Mouse (Mus musculus): Measurements from ENCODE around the gene Capn8. TPM values are rescaled to one million over a fixed set of nuclear protein-coding genes. Genes with fewer than 3 reads are reported as not detected.

Gene Capn8
- polyA plus RNA-seq, 2 experiments: 0.01 TPM; not detected in 1

GRCm38 (mm10) chr1:182645211-182645668 is 80.4 kb downstream of the Capn8 start:
- Histone ChIP-seq H3K36me3 (replicated peaks; ENCODE audit: control insufficient read depth, insufficient read depth, low read depth) (no peaks in the 10 kb centered on the region), H3K4me3 (ENCODE audit: insufficient read depth in 1 of 2, low read depth in 2 of 2, low read length in 2 of 2) (no peak overlapping the region), H3K9me3 (ENCODE audit: control insufficient read depth, low read length) (no peaks in the 10 kb centered on the region), H3K4me1 (replicated peaks; ENCODE audit: control insufficient read depth in 2 of 2, insufficient read depth in 2 of 2, low read length in 1 of 2) (no peaks in the 10 kb centered on the region), H3K4me2 (ENCODE audit: low read depth) (no peak overlapping the region), H3K27ac (no peak overlapping the region), H3K27me3 (ENCODE audit: control insufficient read depth, insufficient read depth, low read length) (no peaks in the 10 kb centered on the region), H3K9ac (replicated peaks) (no peak overlapping the region)
- no peak for DNase-seq (ENCODE audit: low read depth in 3 of 3, low spot score in 3 of 3)
- WGBS (ENCODE audit: insufficient replicate concordance): 66% methylated on average over 6 of the region's 6 CpGs
- no peak for ATAC-seq (ENCODE audit: insufficient read depth)
- TF ChIP-seq CTCF (IDR thresholded peaks at IDR 0.05; ENCODE audit: low read depth): no peak
- no peak for TF ChIP-seq EP300 (IDR thresholded peaks at IDR 0.05; ENCODE audit: low read depth)

- H3K9me3 ChIP-seq (ENCODE audit: control insufficient read depth, low read length): no peaks in the 10 kb centered on the region
- H3K4me2 ChIP-seq (ENCODE audit: low read depth): no peak overlapping the region
- ATAC-seq (ENCODE audit: insufficient read depth): no peak
- H3K27ac ChIP-seq: no peak overlapping the region
- no peak overlapping the region for H3K4me3 ChIP-seq (ENCODE audit: insufficient read depth in 1 of 2, low read depth in 2 of 2, low read length in 2 of 2)
- H3K36me3 ChIP-seq (replicated peaks; ENCODE audit: control insufficient read depth, insufficient read depth, low read depth): no peaks in the 10 kb centered on the region
- no peak for DNase-seq (ENCODE audit: low read depth in 3 of 3, low spot score in 3 of 3)
- no peak overlapping the region for H3K9ac ChIP-seq (replicated peaks)
- no peaks in the 10 kb centered on the region for H3K27me3 ChIP-seq (ENCODE audit: control insufficient read depth, insufficient read depth, low read length)
- WGBS (ENCODE audit: insufficient replicate concordance): 44% methylated on average over 3 of the region's 3 CpGs
- no peak for TF ChIP-seq EP300 (IDR thresholded peaks at IDR 0.05; ENCODE audit: low read depth)
- TF ChIP-seq CTCF (IDR thresholded peaks at IDR 0.05; ENCODE audit: low read depth): no peak
- no peaks in the 10 kb centered on the region for H3K4me1 ChIP-seq (replicated peaks; ENCODE audit: control insufficient read depth in 2 of 2, insufficient read depth in 2 of 2, low read length in 1 of 2)
Observed at GRCm38 (mm10) chr1:182646796-182647195, 82.0 kb downstream of the Capn8 start.

- H3K9me3 ChIP-seq (ENCODE audit: control insufficient read depth, low read length): no peaks in the 10 kb centered on the region
- H3K27me3 ChIP-seq (ENCODE audit: control insufficient read depth, insufficient read depth, low read length): no peaks in the 10 kb centered on the region
- H3K4me3 ChIP-seq (ENCODE audit: insufficient read depth in 1 of 2, low read depth in 2 of 2, low read length in 2 of 2): no peak overlapping the region
- ATAC-seq (ENCODE audit: insufficient read depth): no peak
- DNase-seq (ENCODE audit: low read depth in 3 of 3, low spot score in 3 of 3): no peak
- H3K27ac ChIP-seq: no peak overlapping the region
- H3K4me2 ChIP-seq (ENCODE audit: low read depth): no peak overlapping the region
- peaks cover 0 to 7% of the 10 kb centered on the region in 2 experiments; a peak in 2 of 4 replicates for H3K4me1 ChIP-seq (replicated peaks; ENCODE audit: control insufficient read depth in 2 of 2, insufficient read depth in 2 of 2, low read length in 1 of 2)
- no peaks in the 10 kb centered on the region for H3K36me3 ChIP-seq (replicated peaks; ENCODE audit: control insufficient read depth, insufficient read depth, low read depth)
- WGBS (ENCODE audit: insufficient replicate concordance): 13% methylated on average over 6 of the region's 6 CpGs
- no peak overlapping the region for H3K9ac ChIP-seq (replicated peaks)
- TF ChIP-seq CTCF (IDR thresholded peaks at IDR 0.05; ENCODE audit: low read depth) (peak; percentile 62), EP300 (IDR thresholded peaks at IDR 0.05; ENCODE audit: low read depth) (no peak)
Observed at GRCm38 (mm10) chr1:182657760-182658159, 93.0 kb downstream of the Capn8 start.

- Histone ChIP-seq H3K27me3 (ENCODE audit: control insufficient read depth, insufficient read depth, low read length) (no peaks in the 10 kb centered on the region), H3K4me2 (ENCODE audit: low read depth) (no peak overlapping the region), H3K27ac (no peak overlapping the region), H3K4me3 (ENCODE audit: insufficient read depth in 1 of 2, low read depth in 2 of 2, low read length in 2 of 2) (no peak overlapping the region), H3K4me1 (replicated peaks; ENCODE audit: control insufficient read depth in 2 of 2, insufficient read depth in 2 of 2, low read length in 1 of 2) (peaks cover 0 to 7% of the 10 kb centered on the region in 2 experiments; a peak in 2 of 4 replicates), H3K36me3 (replicated peaks; ENCODE audit: control insufficient read depth, insufficient read depth, low read depth) (no peaks in the 10 kb centered on the region), H3K9ac (replicated peaks) (no peak overlapping the region), H3K9me3 (ENCODE audit: control insufficient read depth, low read length) (no peaks in the 10 kb centered on the region)
- TF ChIP-seq CTCF (IDR thresholded peaks at IDR 0.05; ENCODE audit: low read depth) (no peak), EP300 (IDR thresholded peaks at IDR 0.05; ENCODE audit: low read depth) (no peak)
- WGBS (ENCODE audit: insufficient replicate concordance): 28% methylated on average over 7 of the region's 7 CpGs
- ATAC-seq (ENCODE audit: insufficient read depth) (no peak), DNase-seq (ENCODE audit: low read depth in 3 of 3, low spot score in 3 of 3) (no peak)
Observed at GRCm38 (mm10) chr1:182660365-182660764, 95.6 kb downstream of the Capn8 start.

- TF ChIP-seq EP300 (IDR thresholded peaks at IDR 0.05; ENCODE audit: low read depth) (no peak), CTCF (IDR thresholded peaks at IDR 0.05; ENCODE audit: low read depth) (no peak)
- Histone ChIP-seq H3K4me1 (replicated peaks; ENCODE audit: control insufficient read depth in 2 of 2, insufficient read depth in 2 of 2, low read length in 1 of 2) (peaks cover 0 to 7% of the 10 kb centered on the region in 2 experiments; a peak in 2 of 4 replicates), H3K36me3 (replicated peaks; ENCODE audit: control insufficient read depth, insufficient read depth, low read depth) (no peaks in the 10 kb centered on the region), H3K27ac (no peak overlapping the region), H3K4me2 (ENCODE audit: low read depth) (no peak overlapping the region), H3K27me3 (ENCODE audit: control insufficient read depth, insufficient read depth, low read length) (no peaks in the 10 kb centered on the region), H3K9me3 (ENCODE audit: control insufficient read depth, low read length) (no peaks in the 10 kb centered on the region), H3K9ac (replicated peaks) (no peak overlapping the region), H3K4me3 (ENCODE audit: insufficient read depth in 1 of 2, low read depth in 2 of 2, low read length in 2 of 2) (no peak overlapping the region)
- ATAC-seq (ENCODE audit: insufficient read depth) (no peak), DNase-seq (ENCODE audit: low read depth in 3 of 3, low spot score in 3 of 3) (no peak)
- 63% methylated on average over 11 of the region's 11 CpGs for WGBS (ENCODE audit: insufficient replicate concordance)
Observed at GRCm38 (mm10) chr1:182663671-182664070, 98.9 kb downstream of the Capn8 start.

Data from liver, embryonic 14.5 days (tissue).